Mouse (Mus musculus): ENCODE measurements around the gene Dnah3. TPM values are rescaled to one million over a fixed set of nuclear protein-coding genes. Genes with fewer than 3 reads are reported as not detected.
A peak's percentile ranks its signal among the peaks of the same experiment; 100 is the strongest.

Dnah3 gene
- polyA plus RNA-seq, 1 experiment from 2014 or later: 0.24 TPM

DNA sequence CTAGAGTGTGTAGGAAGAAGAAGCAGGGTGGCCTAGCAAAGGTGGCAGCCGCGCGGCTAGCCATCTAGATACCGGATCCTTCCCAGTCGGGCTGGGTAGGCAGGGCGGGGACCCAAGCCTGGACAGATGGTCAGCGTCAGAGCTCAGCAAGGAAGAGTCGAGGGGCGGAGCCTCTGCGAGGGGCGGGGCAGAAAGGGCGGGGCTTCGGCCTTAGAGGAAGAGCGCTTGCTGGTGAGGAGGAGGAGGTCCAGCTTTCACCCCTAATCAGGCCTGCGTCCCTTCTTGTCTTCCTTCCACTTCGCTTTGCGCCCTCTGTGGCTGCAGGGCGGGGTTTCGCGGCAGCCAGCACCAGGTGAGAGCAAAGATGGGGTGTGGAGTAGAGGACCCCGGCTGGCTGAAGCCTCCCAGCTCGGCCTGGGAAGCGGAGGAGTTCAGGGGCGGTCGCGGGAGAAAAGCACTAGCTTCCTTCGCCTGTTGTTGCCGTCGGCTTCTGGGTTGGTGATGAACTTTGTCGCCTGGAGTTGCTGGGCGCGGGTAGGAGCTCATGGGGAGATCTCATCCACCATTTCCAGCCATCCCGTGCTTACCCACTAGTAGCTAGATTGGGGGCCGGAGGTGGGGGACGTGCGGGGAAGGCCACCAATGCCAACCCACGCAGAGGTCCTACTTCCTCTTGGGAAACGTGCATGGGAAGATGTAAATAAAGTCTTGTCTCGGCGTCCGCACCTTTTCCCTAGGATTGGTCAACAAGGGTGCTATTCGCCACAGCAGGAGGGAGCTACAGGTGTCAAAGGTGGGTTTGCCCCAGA lies 7.3 kb upstream of the Dnah3 start, which contains the start of gene Tmem159:
Gene Tmem159, plus strand, starts transcription at position 190 of the 809 bp plus-strand sequence.
- DNase-seq (ENCODE audit: low spot score): peak; percentile 93
- Histone ChIP-seq H3K27me3 (ENCODE audit: insufficient read depth, poor library complexity, severe bottlenecking) (no peaks in the 10 kb centered on the region), H3K4me1 (replicated peaks) (peaks cover 19% of the 10 kb centered on the region), H3K9me3 (no peaks in the 10 kb centered on the region), H3K27ac (peak within 1 kb of the TSS; percentile 84), H3K36me3 (0 out of 2 replicates have a peak, but pooled peaks cover 3% of the 10 kb centered on the region), H3K4me3 (peak within 1 kb of the TSS; percentile 69)
- 2% methylated on average over 42 of the region's 42 CpGs for WGBS

DNA sequence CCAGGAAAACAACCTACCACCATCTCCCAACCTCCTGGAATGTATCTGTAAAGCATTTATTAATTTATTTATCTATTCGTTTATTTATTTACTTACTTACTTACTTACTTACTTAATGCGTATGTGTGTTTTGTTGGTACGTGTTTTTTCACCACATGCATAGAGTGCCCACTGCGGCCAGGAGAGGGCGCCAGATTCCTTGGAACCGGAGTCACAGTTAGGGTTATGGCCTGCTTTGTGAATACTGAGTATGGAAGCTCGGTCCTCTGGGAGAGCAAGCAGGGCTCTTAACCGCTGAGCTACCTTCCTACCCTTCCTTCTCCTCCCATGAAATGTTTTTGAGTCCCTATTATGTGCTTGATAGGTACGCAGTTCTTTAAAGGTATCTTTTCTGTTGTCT lies 3.3 kb upstream of the Dnah3 start:
- no peaks in the 10 kb centered on the region for H3K36me3 ChIP-seq
- H3K4me3 ChIP-seq: no peak overlapping the region
- DNase-seq (ENCODE audit: low spot score): peak; percentile 71
- H3K27me3 ChIP-seq (ENCODE audit: insufficient read depth, poor library complexity, severe bottlenecking): no peaks in the 10 kb centered on the region
- WGBS: 19% methylated on average over 9 of the region's 9 CpGs
- no peaks in the 10 kb centered on the region for H3K9me3 ChIP-seq
- peaks cover 17% of the 10 kb centered on the region for H3K4me1 ChIP-seq (replicated peaks)
- H3K27ac ChIP-seq: no peak overlapping the region

DNA sequence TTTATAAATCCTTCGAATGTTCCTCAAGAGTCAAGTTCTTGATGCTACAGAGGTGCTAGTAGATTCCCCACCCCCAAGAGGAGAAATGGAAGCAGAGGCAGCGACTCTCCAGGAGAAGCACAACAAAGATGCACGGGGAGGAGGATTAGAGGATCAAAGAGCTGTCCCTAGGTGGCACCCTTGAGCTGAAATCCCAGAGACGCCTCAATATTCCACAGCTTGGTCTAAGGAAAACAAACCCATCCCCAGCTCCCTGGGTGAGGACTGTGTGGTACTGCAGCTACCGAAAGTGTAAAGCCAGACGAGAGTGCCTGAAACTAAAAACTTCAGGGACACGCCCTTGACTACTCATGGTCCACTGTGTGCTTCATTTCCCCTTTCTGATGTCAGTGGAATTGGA lies 2.8 kb upstream of the Dnah3 start:
- no peak overlapping the region for H3K4me3 ChIP-seq

DNA sequence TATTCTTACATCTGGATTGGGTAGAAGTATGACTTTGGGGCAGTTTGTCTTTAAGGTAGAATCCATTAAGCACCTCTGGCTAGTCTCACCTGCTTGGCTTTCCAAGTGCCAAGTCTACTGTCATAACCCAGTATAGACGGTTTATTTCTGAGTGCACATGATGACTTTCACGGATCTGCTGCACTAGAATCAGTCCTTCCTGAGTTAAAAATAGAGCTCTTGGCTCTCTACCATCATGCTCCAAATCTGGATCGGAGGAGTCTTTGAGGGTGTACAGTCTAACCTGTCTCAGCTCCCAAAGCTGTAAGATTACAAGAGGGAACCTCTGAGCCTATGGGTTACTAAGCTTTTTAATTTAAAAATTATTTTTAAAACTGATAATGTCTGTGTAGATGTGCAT lies 864 bp downstream of the Dnah3 start:
- no peak overlapping the region for H3K4me3 ChIP-seq
- DNase-seq (ENCODE audit: low spot score): no peak
- H3K27ac ChIP-seq: no peak overlapping the region
- 0 out of 2 replicates have a peak, but pooled peaks cover 6% of the 10 kb centered on the region for H3K4me1 ChIP-seq (replicated peaks)
- H3K9me3 ChIP-seq: no peaks in the 10 kb centered on the region
- no peaks in the 10 kb centered on the region for H3K36me3 ChIP-seq
- no peaks in the 10 kb centered on the region for H3K27me3 ChIP-seq (ENCODE audit: insufficient read depth, poor library complexity, severe bottlenecking)
- 92% methylated on average over 3 of the region's 3 CpGs for WGBS

More for the DNA sequence above, 2.8 kb upstream of the Dnah3 start:
- 10% methylated on average over 7 of the region's 7 CpGs for WGBS
- peak; percentile 61 for DNase-seq (ENCODE audit: low spot score)
- Histone ChIP-seq H3K27me3 (ENCODE audit: insufficient read depth, poor library complexity, severe bottlenecking) (no peaks in the 10 kb centered on the region), H3K4me1 (replicated peaks) (peaks cover 15% of the 10 kb centered on the region; the same call in 1 of the 2 replicates), H3K36me3 (no peaks in the 10 kb centered on the region), H3K9me3 (no peaks in the 10 kb centered on the region), H3K27ac (no peak overlapping the region)

DNA sequence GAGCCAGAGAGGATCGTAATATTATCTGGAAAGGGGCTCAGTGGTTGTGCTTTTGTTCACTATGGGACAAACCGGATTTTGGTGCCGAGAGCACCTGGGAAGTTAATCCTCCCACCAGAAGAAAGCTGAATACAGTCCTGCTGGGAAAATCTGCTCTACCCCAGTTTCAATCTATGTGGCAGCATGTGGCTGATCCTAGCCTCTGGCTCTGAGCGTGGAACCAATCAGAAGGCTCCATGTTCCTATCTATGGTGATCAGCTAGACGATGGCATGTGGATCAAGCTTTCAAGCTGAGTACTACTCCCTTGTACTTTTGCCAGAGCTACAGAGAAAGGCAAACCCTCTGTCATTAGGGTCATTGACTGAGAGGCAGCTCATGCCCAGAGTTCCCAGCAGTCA lies 2.0 kb downstream of the Dnah3 start:
- H3K27ac ChIP-seq: no peak overlapping the region
- DNase-seq (ENCODE audit: low spot score): no peak
- no peak overlapping the region for H3K4me3 ChIP-seq
- no peaks in the 10 kb centered on the region for H3K27me3 ChIP-seq (ENCODE audit: insufficient read depth, poor library complexity, severe bottlenecking)
- H3K9me3 ChIP-seq: no peaks in the 10 kb centered on the region
- H3K4me1 ChIP-seq (replicated peaks): 0 out of 2 replicates have a peak, but pooled peaks cover 6% of the 10 kb centered on the region
- H3K36me3 ChIP-seq: no peaks in the 10 kb centered on the region
- 38% methylated on average over 5 of the region's 5 CpGs for WGBS

DNA sequence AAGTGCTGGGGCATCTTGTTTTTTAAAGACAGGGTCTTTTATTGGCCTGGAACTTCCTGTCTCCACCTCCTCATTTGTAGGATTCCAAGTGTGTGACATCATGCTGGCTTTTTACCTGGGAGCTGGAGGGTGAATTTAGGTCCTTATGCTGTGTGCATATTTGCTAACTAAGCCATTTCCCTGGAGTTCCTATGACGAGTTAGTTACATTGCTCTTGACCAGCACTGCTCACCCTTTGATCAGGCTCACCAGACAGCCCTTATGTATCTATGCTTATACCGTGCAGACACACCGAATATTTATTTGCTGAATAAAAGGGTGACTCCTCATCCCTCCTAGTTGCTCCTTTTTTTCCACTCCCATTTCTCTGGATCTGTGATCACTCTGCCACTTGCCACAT lies 14.9 kb downstream of the Dnah3 start:
- no peak overlapping the region for H3K27ac ChIP-seq
- H3K9me3 ChIP-seq: no peaks in the 10 kb centered on the region
- WGBS: 83% methylated on average over 3 of the region's 3 CpGs
- H3K36me3 ChIP-seq: no peaks in the 10 kb centered on the region
- no peaks in the 10 kb centered on the region for H3K27me3 ChIP-seq (ENCODE audit: insufficient read depth, poor library complexity, severe bottlenecking)
- H3K4me1 ChIP-seq (replicated peaks): no peaks in the 10 kb centered on the region
- H3K4me3 ChIP-seq: no peak overlapping the region
- DNase-seq (ENCODE audit: low spot score): no peak

DNA sequence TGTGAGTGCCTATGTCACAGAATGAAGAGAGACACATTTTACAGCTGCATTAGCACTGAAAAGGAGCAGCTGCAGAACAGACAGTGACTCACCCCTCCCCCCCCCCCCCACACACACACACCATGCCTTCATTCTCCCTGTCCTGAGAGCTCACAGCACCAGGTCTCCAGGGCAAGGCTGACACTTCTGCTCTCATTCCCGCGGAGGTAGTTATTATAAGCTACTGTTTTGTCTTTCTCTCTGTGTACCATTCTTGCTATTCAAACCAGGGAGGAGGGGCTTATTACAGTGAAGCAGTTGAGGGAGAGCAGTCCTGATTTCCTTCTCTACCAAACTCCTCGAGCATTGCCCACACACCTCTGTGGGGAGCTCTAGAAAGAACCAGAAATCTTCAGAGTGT lies 25.9 kb downstream of the Dnah3 start:
- H3K9me3 ChIP-seq: no peaks in the 10 kb centered on the region
- no peaks in the 10 kb centered on the region for H3K27me3 ChIP-seq (ENCODE audit: insufficient read depth, poor library complexity, severe bottlenecking)
- DNase-seq (ENCODE audit: low spot score): peak; percentile 15
- no peak overlapping the region for H3K27ac ChIP-seq
- no peaks in the 10 kb centered on the region for H3K36me3 ChIP-seq
- peaks cover 8% of the 10 kb centered on the region; the same call in 1 of the 2 replicates for H3K4me1 ChIP-seq (replicated peaks)
- WGBS: 38% methylated on average over 3 of the region's 3 CpGs
- H3K4me3 ChIP-seq: no peak overlapping the region

DNA sequence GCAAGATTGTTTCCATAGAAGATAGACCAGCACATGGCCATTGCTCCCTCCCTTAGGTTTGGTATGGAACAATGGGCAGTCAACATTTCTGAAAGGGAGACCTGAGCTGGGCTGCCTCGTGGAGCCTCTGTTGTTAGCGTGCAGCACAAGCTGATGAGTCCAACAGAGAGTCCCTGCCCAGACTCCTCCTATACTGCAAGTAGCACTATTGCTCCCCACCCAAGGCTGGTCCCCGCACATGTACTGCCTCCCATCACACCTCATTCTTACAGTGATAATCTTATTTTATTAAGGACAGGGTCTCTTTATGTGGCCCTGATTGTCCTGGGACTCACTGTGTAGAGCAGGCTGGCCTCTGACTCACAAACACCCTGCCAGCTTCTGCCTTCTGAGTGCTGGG lies 27.0 kb downstream of the Dnah3 start:
- no peak overlapping the region for H3K4me3 ChIP-seq
- H3K9me3 ChIP-seq: no peaks in the 10 kb centered on the region
- 89% methylated on average over 3 of the region's 3 CpGs for WGBS
- DNase-seq (ENCODE audit: low spot score): no peak
- H3K36me3 ChIP-seq: no peaks in the 10 kb centered on the region
- peaks cover 8% of the 10 kb centered on the region; the same call in 1 of the 2 replicates for H3K4me1 ChIP-seq (replicated peaks)
- H3K27me3 ChIP-seq (ENCODE audit: insufficient read depth, poor library complexity, severe bottlenecking): no peaks in the 10 kb centered on the region
- no peak overlapping the region for H3K27ac ChIP-seq

DNA sequence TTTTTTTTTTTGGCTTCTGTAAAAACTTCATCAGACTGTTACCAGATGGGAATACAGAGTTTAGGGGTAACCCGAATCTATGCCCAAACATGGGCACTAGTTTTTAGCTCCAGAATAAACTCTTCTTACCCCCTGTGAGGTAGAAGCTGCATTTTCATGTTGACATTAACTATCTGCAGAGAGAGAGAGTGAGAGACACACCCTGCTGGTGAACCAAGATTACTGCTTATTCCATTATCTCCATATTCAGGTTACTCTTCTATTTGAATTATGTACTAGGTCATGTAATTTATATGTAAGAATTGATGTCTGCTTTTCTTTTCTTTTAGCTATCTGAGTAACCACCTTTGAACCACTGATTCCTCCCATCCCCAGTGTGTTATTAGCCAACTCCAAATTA lies 31.0 kb downstream of the Dnah3 start:
- WGBS: 83% methylated on average over 1 of the region's 1 CpGs

DNA sequence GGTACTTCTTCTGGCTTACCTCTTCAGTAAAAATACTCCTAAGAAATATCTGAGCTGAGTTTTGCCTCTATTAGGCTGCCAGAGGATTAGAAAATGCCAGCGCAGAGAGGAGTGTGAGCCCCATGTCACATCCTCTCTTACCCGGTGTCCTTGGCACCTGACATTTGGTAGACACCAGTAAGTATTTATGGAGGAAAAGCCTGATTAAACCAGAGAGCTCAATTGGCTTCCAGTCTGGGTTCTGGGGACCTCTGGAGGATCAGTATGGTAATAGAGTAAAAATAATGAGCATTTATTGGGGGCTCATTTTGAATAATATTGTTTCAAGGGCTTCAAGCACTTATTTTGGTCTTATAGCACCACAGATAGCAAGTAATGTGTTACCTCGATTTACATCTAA lies 39.6 kb downstream of the Dnah3 start:
- Histone ChIP-seq H3K4me1 (replicated peaks) (no peaks in the 10 kb centered on the region), H3K36me3 (no peaks in the 10 kb centered on the region), H3K27ac (no peak overlapping the region), H3K4me3 (no peak overlapping the region), H3K9me3 (no peaks in the 10 kb centered on the region), H3K27me3 (ENCODE audit: insufficient read depth, poor library complexity, severe bottlenecking) (no peaks in the 10 kb centered on the region)
- no peak for DNase-seq (ENCODE audit: low spot score)
- WGBS: 87% methylated on average over 3 of the region's 3 CpGs

More for the DNA sequence above, 31.0 kb downstream of the Dnah3 start:
- no peak overlapping the region for H3K27ac ChIP-seq
- peaks cover 2% of the 10 kb centered on the region; the same call in 1 of the 2 replicates for H3K4me1 ChIP-seq (replicated peaks)
- H3K36me3 ChIP-seq: no peaks in the 10 kb centered on the region
- no peak overlapping the region for H3K4me3 ChIP-seq
- H3K27me3 ChIP-seq (ENCODE audit: insufficient read depth, poor library complexity, severe bottlenecking): no peaks in the 10 kb centered on the region
- no peaks in the 10 kb centered on the region for H3K9me3 ChIP-seq
- no peak for DNase-seq (ENCODE audit: low spot score)

DNA sequence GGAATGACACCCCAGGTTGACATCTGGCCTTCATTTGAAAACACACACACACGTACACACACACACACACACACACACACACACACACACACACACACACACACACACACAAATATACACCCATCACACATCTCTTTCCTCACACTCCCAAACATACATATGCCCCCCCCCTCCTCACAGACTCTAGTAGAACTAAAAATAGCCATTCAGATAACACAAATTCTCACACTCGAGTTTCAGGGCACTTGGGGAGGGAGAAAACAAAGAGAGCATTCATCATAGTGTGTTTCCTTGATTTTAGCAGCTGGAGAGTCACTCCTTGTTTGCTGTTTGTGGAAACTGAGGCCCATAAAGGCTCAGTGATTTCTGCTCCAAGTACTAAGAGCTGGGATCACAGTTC lies 41.1 kb downstream of the Dnah3 start:
- H3K4me1 ChIP-seq (replicated peaks): no peaks in the 10 kb centered on the region
- H3K36me3 ChIP-seq: no peaks in the 10 kb centered on the region
- no peak for DNase-seq (ENCODE audit: low spot score)
- H3K4me3 ChIP-seq: no peak overlapping the region
- 37% methylated on average over 2 of the region's 2 CpGs for WGBS
- H3K27me3 ChIP-seq (ENCODE audit: insufficient read depth, poor library complexity, severe bottlenecking): no peaks in the 10 kb centered on the region
- no peak overlapping the region for H3K27ac ChIP-seq
- H3K9me3 ChIP-seq: no peaks in the 10 kb centered on the region

DNA sequence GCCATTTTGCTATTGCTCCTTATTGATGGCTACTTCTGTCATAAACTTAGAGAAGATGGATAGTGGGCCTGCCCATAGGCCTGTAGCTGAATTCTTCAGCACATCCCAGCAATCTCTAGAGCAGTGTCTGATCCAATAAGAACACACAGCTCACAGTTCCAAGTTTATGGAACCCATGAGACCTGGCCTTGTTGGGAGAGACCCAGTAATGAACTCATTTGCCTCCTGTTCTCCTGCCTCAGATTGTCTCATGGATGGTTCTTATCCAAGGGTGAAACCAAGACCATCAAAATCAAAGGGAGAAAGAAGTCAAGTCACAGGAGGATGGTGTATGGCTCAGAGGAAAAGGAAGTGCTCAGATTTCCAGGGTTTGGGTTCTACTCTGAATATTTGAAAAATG lies 44.6 kb downstream of the Dnah3 start:
- no peaks in the 10 kb centered on the region for H3K27me3 ChIP-seq (ENCODE audit: insufficient read depth, poor library complexity, severe bottlenecking)

DNA sequence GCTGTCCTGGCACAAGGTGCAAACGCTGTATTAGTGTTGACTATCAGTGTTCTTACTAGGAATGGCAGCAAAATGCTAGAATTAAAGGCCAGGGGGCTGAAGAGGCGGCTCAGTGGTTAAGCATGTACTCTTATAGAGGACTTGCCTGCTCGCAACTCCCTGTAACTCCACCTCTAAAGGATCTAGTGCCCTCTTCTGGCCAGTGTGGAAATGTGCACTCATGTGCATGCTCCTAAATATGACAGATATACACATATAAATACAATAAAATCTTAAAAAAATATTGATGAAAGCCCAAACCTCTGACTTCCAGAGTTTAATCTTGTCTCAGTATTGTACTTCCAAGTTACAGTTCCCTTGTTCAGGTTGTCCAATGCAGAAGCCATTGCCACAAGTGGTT lies 51.1 kb downstream of the Dnah3 start:
- no peak overlapping the region for H3K4me3 ChIP-seq
- no peaks in the 10 kb centered on the region for H3K9me3 ChIP-seq
- 85% methylated on average over 3 of the region's 3 CpGs for WGBS
- no peaks in the 10 kb centered on the region for H3K27me3 ChIP-seq (ENCODE audit: insufficient read depth, poor library complexity, severe bottlenecking)
- H3K4me1 ChIP-seq (replicated peaks): no peaks in the 10 kb centered on the region
- no peak overlapping the region for H3K27ac ChIP-seq
- no peaks in the 10 kb centered on the region for H3K36me3 ChIP-seq
- DNase-seq (ENCODE audit: low spot score): no peak

More for the DNA sequence above, 44.6 kb downstream of the Dnah3 start:
- H3K27ac ChIP-seq: no peak overlapping the region
- no peaks in the 10 kb centered on the region for H3K4me1 ChIP-seq (replicated peaks)
- no peaks in the 10 kb centered on the region for H3K36me3 ChIP-seq
- H3K9me3 ChIP-seq: no peaks in the 10 kb centered on the region
- H3K4me3 ChIP-seq: no peak overlapping the region
- DNase-seq (ENCODE audit: low spot score): no peak
